Mouse (Mus musculus): Measurements from ENCODE around the gene Cyb5b.

- TF ChIP-seq CTCF (IDR thresholded peaks at IDR 0.05; ENCODE audit: borderline replicate concordance, extremely low read depth, insufficient read depth, insufficient read length) (no peak), POLR2A (IDR thresholded peaks at IDR 0.05; ENCODE audit: borderline replicate concordance, extremely low read depth, insufficient read depth, insufficient read length, poor library complexity, severe bottlenecking) (no peak)
Observed at GRCm38 (mm10) chr8:107165745-107166144, 15.3 kb downstream of the Cyb5b start.

All from brain, embryonic 14.5 days (tissue).